Mouse (Mus musculus) regulatory T cell (primary cell): ENCODE results near the gene Prkcb.

Source experiments
- in situ Hi-C: fragments of 300-600 bp; cut with MboI, MseI; formaldehyde crosslinking; loops from one replicate; pipeline ENCODE4 v1.15.1; 2025; ENCODE audit warnings: high pct_unique_total_duplicates

Gene Prkcb

GRCm38 (mm10) chr7:122657423-122658126 is 369.0 kb downstream of the Prkcb start:
- in situ Hi-C loops, result no loop called here

GRCm38 (mm10) chr7:122665311-122666049 is 376.9 kb downstream of the Prkcb start:
- in situ Hi-C loops, result no loop called here

DNA sequence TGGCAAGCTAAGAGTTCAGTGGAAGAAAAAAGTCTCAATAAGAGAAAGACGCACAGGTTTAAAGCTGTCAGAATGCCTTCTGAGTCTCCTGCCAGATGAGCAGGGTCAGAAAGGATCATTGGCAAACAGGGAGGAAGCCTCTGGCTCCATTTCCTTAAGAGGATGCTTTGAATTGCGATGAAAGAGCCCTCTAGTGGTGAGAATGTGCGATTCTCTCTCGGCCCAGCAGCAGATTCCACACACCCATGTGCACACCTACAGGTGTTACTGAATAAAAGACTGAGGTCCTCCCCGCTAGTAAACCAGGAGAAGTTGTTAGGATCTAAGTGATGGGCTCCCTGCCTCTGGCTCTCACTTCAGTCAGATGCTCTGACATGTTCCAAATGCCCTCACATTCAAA is 379.4 kb downstream of the Prkcb start:
- in situ Hi-C loops, result no loop called here

GRCm38 (mm10) chr7:122670442-122670872 is 381.9 kb downstream of the Prkcb start, which contains the start of gene Cacng3:
Gene Cacng3, plus strand, starts transcription at chr7:122670492.
- in situ Hi-C loops, result no loop called here

GRCm38 (mm10) chr7:122670873-122671641 is 382.5 kb downstream of the Prkcb start:
- in situ Hi-C loops, result no loop called here

- in situ Hi-C loops, result no loop called here
These were observed 384.4 kb downstream of the Prkcb start for GRCm38 (mm10) chr7:122672981-122673380.

GRCm38 (mm10) chr7:122675207-122675606 is 386.7 kb downstream of the Prkcb start:
- in situ Hi-C loops, result no loop called here
